ENCODE assay signal across 13 mouse cellular contexts in genomic region chr13:53854196-53854595, GRCm38 (mm10).
"Had no signal": no experiment of that assay in that cellular context is flagged by ENCODE, and none has a peak within 500 bp of the region (broad histone marks: within the 10 kb centered on the region; RNA-seq: fewer than 3 reads in every experiment).

No protein-coding gene starts in this region.

- DNase-seq: lung, adult 18-20 months; lung, embryonic 14.5 days; lung, postnatal 10 days; lung, postnatal 4 days; midbrain, embryonic 14.5 days; retina, postnatal 1 day; right cerebral cortex, adult 18-20 months; right cerebral cortex, postnatal 25 days; right cerebral cortex, postnatal 4 days; spleen, adult 18-20 months; thymus, adult 18-20 months; thymus, postnatal 14 days; thymus, postnatal 36 days had no signal
